Mouse (Mus musculus) embryo, embryonic 9.5 days (tissue): ENCODE data around the gene Sh2b1.
"Not testable (repeated sequence)": the region's sequence is repeated elsewhere in the genome, so short reads cannot be mapped to it uniquely, and the experiment has no call there.

ENCODE experiments used
- DNase-seq: peaks from one replicate; pipeline ENCODE4 v3.0.0-alpha.2; 2017; ENCODE audit errors: extremely low spot score

Gene Sh2b1

DNA sequence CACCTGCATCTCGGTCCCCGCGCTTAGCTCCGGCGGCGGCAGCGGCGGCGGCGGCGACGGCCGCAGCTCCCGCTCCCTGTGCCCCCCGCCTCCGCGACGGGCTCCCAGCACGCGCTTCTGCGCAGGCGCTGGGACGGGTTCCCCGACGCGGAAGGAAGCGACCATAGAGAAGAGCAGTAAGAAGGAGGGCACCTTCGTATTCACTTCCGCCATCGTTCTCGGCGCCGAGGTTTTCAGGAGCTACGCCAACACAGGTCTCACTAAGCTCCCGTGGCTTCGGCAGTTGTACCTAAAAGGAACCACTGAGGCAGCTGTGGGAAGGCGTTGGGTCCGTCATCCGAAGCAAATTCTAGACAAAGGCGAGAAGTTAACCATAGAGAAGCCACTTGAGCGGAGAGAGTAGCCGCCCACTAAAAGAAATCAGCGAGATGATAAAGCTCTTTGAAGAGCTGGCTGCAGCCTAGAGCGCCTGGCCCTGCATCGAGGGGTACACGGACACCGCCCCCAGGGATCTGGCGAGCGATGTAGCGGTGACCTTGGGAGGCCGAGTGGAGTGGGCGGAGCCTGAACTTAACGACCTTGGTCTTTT lies at the start of gene Sh2b1:
Gene Sh2b1 (minus strand): TSS at position 432 of the 589 bp plus-strand sequence.
- peak; percentile 92 for DNase-seq

DNA sequence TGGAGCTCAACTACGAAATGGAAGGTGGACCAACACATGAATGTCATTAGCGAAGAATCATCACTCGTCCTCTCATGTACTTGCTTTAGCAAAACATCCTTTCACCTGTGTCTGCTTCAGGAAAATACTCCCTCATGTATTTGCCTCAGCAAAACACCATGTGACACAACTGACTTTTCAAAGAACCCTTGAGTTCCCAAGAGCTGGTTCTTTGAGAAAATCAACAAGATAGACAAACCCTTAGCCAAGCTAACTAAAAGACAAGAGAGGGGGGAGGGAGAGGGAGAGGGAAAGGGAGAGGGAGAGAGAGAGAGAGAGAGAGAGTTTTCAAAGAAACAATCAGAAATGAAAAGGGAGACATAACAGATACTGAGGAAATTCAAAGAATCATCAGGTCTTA lies 48.1 kb upstream of the Sh2b1 start:
- no peak for DNase-seq

DNA sequence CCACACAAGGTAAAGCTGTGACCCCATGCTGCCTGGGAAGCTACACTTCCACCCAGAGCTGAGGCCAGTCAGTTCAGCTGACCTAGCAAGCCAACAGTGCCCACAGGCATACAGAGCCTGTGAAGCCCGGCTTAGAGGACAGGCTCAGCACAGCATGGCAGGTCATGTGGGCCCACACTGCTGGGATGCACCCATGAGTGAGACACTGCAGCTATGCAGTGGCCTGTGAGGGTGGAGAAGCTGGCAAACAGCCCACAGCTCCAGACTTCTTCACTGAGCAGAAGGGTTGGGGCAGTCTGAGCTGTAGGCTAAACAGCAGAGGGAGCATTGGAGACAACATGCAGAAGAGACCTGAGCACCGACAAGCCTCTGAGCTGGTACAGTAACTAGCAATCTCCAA lies 44.3 kb upstream of the Sh2b1 start:
- no peak for DNase-seq

GRCm38 (mm10) chr7:126518261-126518941 lies 43.2 kb upstream of the Sh2b1 start:
- DNase-seq: no peak

- no peak for DNase-seq
These were observed 36.1 kb upstream of the Sh2b1 start for GRCm38 (mm10) chr7:126511287-126511686.

DNA sequence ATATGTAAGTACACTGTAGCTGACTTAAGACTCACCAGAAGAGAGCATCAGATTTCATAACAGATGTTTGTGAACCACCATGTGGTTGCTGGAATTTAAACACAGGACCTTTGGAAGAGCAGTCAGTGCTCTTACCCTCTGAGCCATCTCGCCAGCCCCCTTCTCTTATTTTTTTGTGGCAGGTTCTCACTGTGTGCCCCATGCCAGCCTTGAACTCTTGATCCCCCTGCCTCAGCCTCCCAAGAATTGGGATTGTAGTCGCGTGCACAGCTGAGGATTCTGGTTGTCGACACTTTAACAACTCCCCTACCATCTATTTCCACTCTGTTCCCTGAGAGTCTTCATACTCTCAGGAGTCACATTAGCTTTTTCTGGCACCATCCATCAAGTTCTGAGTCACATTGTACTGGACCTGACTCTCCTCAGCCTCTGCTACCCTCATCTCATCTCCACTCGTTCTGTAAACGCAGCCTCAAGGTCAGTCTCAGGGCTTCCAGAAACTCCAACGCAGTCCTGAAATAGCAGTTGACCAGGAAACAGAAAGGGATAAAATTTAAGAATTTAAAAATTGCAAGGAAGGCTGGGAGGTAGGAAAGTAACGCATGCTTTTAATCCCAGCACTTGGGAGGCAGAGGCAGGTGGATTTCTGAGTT lies 32.0 kb upstream of the Sh2b1 start:
- DNase-seq: no peak

DNA sequence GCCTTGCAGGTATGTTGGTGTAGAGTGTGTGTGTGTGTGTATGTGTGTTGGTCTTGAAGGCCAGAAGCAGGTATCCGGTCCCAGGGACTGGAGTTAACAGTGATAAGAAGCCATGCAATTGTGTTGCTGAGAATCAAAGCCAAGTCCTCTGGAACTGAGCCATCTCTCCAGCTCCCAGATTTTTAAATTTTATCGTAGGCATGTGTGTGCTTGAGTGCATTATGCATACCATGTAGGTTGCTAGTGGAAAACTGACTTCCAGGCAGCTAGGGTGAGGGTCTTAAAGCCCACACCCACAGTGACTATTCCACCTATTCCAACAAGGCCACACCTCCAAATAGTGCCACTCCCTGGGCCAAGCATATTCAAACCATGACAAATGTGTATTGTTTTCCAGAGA lies 29.7 kb upstream of the Sh2b1 start:
- DNase-seq: no peak

GRCm38 (mm10) chr7:126503273-126503878 lies 28.2 kb upstream of the Sh2b1 start, which contains the start of gene Atxn2l:
TSS of gene Atxn2l (minus strand) at chr7:126503437.
- peak; percentile 98 for DNase-seq

- DNase-seq: no peak
These were observed 27.5 kb upstream of the Sh2b1 start for GRCm38 (mm10) chr7:126502751-126503150.

GRCm38 (mm10) chr7:126502023-126502741 lies 27.0 kb upstream of the Sh2b1 start:
- peak; percentile 99 for DNase-seq

DNA sequence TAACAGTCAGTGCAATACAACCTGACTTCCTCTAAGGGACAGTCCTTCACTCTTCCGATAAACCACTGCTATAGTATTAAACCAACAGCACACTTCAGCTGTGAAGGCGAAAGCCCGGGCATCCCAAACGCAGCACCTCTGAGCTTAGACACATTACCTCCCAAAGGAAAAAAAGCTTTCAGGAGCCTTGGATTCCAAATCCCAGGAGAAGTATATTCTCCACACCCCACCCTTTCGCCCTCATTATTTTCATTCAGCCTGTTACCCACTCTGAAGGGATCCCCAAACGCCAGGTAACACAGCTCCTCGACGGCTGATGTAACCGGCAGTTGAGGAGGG lies 26.4 kb upstream of the Sh2b1 start:
- DNase-seq: no peak

- DNase-seq: no peak
These were observed 24.2 kb upstream of the Sh2b1 start for GRCm38 (mm10) chr7:126499416-126499815.

DNA sequence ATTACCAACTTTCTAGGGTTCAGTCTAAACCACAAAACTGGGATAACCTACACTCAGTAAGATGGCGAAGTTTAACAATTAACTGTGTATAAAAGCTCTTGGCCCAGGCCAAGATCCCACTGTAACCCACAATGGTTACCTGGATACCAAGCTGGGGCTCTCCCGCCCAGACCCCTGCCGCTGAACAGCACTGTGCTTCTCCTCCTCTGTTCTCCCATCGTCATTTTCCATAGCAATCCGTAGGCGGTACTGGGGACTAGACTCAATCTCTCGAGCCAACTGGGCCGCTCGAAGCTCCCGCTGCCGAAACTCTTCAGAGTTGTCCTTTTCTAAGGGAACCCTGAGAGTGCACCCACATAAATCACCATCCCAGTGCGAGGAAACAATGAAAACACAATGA lies 22.7 kb upstream of the Sh2b1 start:
- no peak for DNase-seq

DNA sequence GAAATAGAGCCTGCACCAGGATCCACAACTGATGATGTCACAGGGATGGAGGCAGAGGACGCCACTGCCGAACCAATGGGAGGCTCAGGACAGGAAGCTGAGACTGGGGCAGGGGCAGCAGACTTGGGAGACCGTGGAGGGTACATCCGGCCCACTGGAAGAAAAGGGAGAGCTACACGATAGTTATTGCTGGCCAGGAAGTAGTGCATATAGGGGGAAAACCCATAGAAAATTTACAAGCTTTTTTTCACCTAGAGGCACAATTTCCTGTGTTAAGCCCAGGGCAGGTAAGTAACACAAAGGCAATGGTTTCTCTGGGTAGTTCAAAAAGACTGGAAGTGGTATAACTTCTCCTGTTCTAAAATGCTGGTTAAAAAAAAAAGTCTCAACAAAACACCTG lies 21.3 kb upstream of the Sh2b1 start:
- DNase-seq: no peak

- no peak for DNase-seq
These were observed 18.9 kb upstream of the Sh2b1 start for GRCm38 (mm10) chr7:126494120-126494519.

DNA sequence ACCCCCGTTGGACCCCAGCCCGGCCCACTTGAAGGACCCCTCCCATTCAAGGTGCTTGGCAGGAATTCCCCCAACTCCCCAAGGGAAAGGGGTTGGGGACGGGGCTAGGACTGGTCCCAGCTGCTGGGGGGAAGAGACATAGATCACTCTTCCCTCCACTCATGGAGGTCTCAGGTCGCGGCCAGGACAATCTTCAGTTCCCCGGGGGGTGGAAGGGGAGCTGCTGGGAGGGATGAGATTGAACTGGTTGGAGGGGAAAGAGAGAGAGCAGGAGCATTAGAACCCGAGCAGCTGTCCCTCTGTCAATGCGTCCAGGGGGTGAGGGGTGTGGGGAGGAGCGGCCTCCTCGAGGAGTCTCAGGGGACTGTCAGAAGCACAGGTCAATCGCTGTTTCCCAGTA lies 16.7 kb upstream of the Sh2b1 start:
- DNase-seq: no peak

DNA sequence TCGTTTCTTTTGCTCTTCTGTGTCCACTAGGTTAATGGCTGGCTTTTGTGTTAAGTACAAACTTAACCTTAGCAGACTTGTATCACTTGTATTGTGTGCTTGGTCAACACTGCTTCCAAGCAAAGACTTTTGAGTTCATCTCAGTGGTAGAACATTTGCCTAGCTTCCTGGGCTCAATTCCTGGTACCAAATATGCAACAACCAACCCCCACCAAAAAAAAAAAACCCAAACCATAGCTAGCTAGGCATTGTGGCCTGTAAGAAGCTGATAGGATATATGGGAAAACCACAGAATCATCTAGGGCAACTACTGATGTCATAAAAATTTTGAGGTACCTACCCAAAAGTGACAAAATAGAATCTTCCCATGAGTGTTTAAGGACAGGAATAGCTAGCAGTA lies 15.8 kb upstream of the Sh2b1 start:
- no peak for DNase-seq

DNA sequence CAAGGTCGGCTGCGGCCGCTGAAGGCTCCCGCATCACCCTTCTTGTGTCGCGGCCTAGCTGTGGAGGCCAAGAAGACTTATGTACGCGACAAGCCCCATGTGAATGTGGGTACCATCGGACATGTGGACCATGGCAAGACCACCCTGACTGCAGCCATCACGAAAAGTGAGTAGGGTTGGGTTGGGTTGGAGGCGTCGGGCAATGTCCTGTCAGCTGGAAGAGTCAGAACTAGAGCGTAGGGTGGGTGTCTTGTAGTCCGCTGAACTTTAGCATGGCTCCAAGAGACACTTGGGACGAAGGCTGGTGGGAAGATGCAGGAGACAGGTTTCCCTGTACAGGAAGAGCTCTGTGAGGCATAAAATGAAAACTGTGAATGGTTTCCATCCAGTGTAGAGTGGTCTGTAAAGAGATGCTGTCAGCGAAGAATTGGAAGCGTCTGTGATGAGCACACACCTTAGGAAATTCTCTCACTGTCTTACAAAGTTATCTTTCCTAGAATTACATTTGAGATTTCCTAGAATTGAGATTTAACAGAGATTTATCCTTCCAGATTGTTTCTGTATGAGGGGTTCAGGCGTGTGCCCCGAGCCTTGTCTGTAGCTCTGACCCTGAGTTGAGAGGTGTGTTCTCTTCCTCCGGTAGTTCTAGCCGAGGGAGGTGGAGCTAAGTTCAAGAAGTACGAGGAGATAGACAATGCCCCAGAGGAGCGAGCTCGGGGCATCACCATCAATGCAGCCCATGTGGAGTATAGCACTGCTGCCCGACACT lies 12.6 kb upstream of the Sh2b1 start:
- DNase-seq: not testable (repeated sequence)

GRCm38 (mm10) chr7:126487052-126487483 lies 11.8 kb upstream of the Sh2b1 start, which contains the start of gene Tufm:
TSS of gene Tufm (plus strand) at chr7:126487361.
- peak; percentile 95 for DNase-seq

- peak; percentile 91 for DNase-seq
These were observed 7.2 kb upstream of the Sh2b1 start for GRCm38 (mm10) chr7:126482392-126482871.

DNA sequence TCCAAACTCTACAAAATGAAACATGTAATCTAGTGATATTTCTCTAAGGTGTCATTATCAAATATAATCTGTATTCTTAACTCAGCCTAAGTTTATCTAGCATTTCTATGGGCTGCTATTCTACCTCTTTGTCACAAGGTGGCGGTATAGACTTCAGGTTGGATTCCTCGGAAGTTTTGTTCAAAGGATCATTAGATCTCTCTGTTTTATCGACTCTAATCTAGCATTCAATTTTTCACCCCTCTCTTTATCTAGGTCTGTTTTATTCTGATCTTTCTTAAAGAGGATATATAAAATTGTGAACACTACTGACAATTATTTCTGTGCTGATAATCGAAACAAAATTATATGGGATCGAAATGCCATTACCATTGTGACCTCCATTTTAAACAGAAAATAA lies 6.5 kb upstream of the Sh2b1 start:
- DNase-seq: no peak
